Mouse (Mus musculus): Measurements from ENCODE around the gene Gm5089. TPM values are rescaled to one million over a fixed set of nuclear protein-coding genes. Genes with fewer than 3 reads are reported as not detected.
"Not testable (repeated sequence)": the region's sequence is repeated elsewhere in the genome, so short reads cannot be mapped to it uniquely, and the experiment has no call there.

Gene Gm5089
- polyA plus RNA-seq, 1 experiment from 2014 or later = 0.60 TPM

DNA sequence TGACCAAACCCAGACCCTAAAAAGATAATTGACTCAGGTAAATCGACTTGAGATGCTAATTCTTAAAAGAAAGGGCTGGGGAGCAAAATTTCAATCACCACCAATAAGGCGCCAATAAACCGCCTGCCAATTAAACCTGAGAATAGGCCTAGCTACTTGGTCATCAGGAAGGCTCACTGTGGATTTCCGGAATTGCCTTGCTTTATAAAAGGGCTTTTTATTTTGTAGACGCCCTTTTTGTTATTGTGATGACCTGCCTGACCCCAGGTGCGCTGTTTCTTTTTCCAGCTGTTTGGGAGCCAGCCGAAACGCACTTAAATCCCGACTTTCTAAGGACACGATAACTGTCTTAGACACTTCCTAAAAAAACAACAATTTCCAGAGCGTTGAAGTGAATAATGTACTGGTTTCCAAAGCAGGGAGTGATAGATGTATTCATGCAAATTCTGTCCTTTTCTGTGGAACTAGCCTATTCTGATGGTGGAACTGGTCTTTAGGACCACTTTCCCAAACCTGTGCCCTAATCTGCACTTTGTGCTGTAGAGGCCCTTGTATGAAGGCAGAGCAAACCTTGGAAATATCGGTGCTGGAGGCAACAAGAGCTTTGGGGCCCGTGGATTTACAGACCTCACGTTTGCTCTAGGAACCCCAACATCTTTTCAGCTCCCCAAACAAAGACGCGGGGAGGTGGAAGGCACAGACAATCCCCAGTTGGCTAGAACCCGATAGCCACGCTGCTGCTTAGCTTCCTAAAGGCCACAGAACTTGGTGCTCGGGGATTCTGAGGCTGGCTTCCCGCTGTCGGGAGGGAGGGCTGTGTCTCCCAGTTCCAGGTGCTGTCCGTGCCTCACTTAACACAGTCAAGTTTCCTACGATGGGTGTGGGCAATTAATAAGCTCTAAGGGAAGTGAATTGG, 17.3 kb upstream of the Gm5089 start:
- no peak overlapping the region for H3K9ac ChIP-seq (replicated peaks)
- peaks cover 23% of the 10 kb centered on the region for H3K4me1 ChIP-seq
- ATAC-seq (ENCODE audit: low FRiP score) = no peak
- H3K27me3 ChIP-seq (replicated peaks) = peaks cover 81% of the 10 kb centered on the region
- 14% methylated on average over 23 of the region's 23 CpGs for WGBS
- no peak overlapping the region for H3K4me3 ChIP-seq (replicated peaks)
- H3K4me2 ChIP-seq = peak overlapping the region; percentile 35; the same call in 1 of the 2 replicates
- H3K27ac ChIP-seq (replicated peaks) = no peak overlapping the region
- no peaks in the 10 kb centered on the region for H3K9me3 ChIP-seq (replicated peaks)
- no peaks in the 10 kb centered on the region for H3K36me3 ChIP-seq

DNA sequence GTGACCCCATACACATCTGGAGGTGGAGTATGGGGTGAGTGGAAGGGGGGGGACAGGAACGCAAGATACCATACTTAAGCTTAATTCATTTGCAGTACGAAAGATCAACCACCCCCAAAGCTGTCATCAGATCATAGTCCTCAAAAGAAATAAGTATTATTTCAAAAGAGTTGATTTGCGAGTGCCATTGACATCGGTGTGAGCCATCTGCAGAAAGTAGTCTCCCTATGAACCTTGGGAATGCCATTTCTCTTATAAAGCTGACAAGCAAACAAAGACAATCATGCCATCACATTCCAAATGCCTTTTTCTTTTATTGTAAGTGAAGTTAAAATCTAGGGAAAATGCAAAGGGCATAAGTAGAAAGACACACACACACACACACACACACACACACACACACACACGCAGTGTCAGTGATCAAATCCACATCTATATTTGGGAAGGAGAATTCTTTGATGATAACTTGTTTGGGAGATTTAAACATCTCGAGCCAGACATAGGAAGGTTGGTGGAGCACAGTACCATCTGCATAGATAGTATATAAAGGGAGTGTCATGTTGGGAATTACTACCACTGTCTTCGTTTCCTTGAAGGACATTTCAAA, 15.9 kb upstream of the Gm5089 start:
- Histone ChIP-seq H3K27me3 (replicated peaks) (peaks cover 84% of the 10 kb centered on the region), H3K4me2 (no peak overlapping the region)

DNA sequence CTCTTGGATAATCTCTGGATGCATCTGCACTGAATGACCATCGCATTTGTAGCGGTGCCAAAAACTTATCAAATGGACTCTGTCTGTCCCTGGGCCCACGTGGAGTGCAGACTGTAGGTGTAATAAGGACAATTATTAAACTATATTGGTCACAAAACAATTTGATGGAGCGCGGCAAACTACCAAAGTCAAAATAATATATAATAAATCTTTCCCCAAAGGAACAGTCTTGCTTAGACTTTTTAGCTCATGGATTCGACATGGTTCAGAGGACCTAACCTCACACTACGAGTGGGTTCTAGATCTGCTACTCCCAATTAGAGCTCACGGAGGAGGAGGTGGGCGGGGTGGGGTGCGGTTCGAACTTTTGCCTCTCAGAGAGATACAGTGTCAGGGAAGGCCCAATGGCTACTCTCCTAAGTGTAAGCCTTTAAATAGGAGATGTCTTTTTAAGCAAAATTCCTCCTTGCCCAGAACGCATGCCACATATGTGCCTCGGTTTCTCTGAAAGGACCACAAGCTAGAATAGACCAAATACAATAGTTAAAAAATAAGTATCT, 15.1 kb upstream of the Gm5089 start:
- peaks cover 23% of the 10 kb centered on the region for H3K4me1 ChIP-seq
- peaks cover 83% of the 10 kb centered on the region for H3K27me3 ChIP-seq (replicated peaks)
- ATAC-seq (ENCODE audit: low FRiP score) = no peak
- peak overlapping the region; percentile 81 for H3K4me2 ChIP-seq
- no peaks in the 10 kb centered on the region for H3K36me3 ChIP-seq
- peak overlapping the region; percentile 47; the same call in 1 of the 2 replicates for H3K4me3 ChIP-seq (replicated peaks)
- 19% methylated on average over 13 of the region's 13 CpGs for WGBS
- H3K27ac ChIP-seq (replicated peaks) = 0 out of 2 replicates have a peak overlapping the region, but pooled peaks have one; percentile 28
- no peaks in the 10 kb centered on the region for H3K9me3 ChIP-seq (replicated peaks)
- H3K9ac ChIP-seq (replicated peaks) = no peak overlapping the region

More for the DNA sequence above, 15.9 kb upstream of the Gm5089 start:
- peaks cover 23% of the 10 kb centered on the region for H3K4me1 ChIP-seq
- no peaks in the 10 kb centered on the region for H3K9me3 ChIP-seq (replicated peaks)
- H3K9ac ChIP-seq (replicated peaks) = no peak overlapping the region
- WGBS = 27% methylated on average over 7 of the region's 7 CpGs
- H3K27ac ChIP-seq (replicated peaks) = no peak overlapping the region
- ATAC-seq (ENCODE audit: low FRiP score) = no peak
- no peak overlapping the region for H3K4me3 ChIP-seq (replicated peaks)
- no peaks in the 10 kb centered on the region for H3K36me3 ChIP-seq

DNA sequence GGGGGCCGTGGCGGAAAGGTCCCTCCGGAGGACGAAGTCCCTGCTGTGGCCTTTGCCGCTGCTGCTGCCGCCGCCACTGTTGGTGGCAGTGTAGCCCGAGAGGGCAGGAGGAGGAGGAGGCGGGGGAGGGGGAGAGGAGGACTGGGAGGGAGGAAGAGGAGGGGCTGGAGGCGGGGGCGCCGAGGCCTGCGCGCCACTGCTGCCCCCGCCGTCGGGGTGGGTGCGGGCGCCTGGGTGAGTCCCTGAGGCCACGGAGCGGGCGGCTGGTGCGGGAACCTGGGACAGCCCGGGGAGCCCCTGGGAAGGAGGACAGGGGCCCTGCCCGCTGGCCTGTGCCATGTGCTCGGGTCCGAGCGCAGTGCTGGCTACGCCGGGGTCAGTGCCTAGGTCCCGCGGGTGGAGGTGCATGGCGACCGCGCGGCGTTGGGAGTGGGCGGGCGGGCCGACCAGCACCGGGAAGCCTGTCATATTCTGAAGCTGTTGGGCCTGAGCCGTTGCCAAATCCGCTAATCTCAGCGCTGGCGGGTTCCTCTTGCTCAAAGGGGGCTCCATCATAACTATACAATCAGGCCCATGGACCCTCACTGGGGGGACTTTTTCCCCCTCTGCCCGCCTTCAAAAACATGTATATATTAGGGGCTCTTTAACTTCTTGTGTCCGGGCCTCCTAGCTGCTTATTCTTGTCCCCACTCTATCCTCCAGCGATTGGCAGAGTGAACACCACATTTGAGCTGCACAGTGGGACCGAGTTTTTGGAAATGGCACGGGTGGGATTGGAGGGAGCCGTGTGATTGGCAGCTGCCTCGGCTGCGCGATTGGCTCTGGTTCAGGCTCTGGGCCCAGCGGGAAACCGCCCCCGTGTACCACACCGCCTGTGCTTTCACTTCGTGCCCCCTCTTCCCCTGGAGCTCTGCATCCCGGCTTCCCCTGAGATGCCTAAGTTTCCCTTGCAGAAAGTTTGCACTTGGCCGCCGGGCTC, 14.1 kb upstream of the Gm5089 start, which contains the start of gene Zic5:
Gene Zic5 (minus strand): TSS at position 915 of the 979 bp plus-strand sequence.
- peak within 1 kb of the TSS; percentile 81 for H3K4me2 ChIP-seq
- no peaks in the 10 kb centered on the region for H3K9me3 ChIP-seq (replicated peaks)
- H3K9ac ChIP-seq (replicated peaks) = peak within 1 kb of the TSS; percentile 46
- H3K4me3 ChIP-seq (replicated peaks) = peak within 1 kb of the TSS; percentile 47
- peaks cover 82% of the 10 kb centered on the region for H3K27me3 ChIP-seq (replicated peaks)
- H3K27ac ChIP-seq (replicated peaks) = peak within 1 kb of the TSS; percentile 81
- H3K4me1 ChIP-seq = peaks cover 23% of the 10 kb centered on the region
- ATAC-seq (ENCODE audit: low FRiP score) = peak; percentile 72
- no peaks in the 10 kb centered on the region for H3K36me3 ChIP-seq
- 2% methylated on average over 40 of the region's 62 CpGs for WGBS

DNA sequence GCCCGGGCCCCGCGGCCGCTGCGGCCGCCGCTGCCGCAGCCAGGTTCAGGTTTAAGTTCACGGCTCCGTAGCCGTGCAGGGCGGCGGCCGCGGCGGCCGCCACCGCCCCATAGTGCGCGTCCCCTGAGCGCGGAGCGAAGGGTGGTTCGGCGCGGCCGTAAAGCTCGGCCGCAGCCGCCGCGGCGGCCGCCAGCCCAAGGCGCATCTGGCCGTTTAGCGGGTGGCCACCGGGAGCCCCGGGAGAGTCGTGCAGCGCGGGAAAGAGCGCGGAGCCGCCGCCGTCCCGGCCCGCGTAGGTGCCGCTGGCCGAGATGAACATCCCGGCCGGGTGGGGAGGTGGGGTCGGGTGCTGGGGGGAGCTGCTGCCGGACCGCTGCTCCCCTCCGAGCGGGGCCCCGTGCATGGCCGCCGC, 13.4 kb upstream of the Gm5089 start:
- Histone ChIP-seq H3K27me3 (replicated peaks) (peaks cover 79% of the 10 kb centered on the region), H3K27ac (replicated peaks) (peak overlapping the region; percentile 81), H3K4me1 (peaks cover 23% of the 10 kb centered on the region), H3K9ac (replicated peaks) (peak overlapping the region; percentile 46), H3K9me3 (replicated peaks) (no peaks in the 10 kb centered on the region), H3K4me3 (replicated peaks) (peak overlapping the region; percentile 47), H3K4me2 (peak overlapping the region; percentile 81), H3K36me3 (no peaks in the 10 kb centered on the region)
- peak; percentile 15; the same call in 1 of the 2 replicates for ATAC-seq (ENCODE audit: low FRiP score)
- 0% methylated on average over 40 of the region's 62 CpGs for whole genome bisulfite sequencing

DNA sequence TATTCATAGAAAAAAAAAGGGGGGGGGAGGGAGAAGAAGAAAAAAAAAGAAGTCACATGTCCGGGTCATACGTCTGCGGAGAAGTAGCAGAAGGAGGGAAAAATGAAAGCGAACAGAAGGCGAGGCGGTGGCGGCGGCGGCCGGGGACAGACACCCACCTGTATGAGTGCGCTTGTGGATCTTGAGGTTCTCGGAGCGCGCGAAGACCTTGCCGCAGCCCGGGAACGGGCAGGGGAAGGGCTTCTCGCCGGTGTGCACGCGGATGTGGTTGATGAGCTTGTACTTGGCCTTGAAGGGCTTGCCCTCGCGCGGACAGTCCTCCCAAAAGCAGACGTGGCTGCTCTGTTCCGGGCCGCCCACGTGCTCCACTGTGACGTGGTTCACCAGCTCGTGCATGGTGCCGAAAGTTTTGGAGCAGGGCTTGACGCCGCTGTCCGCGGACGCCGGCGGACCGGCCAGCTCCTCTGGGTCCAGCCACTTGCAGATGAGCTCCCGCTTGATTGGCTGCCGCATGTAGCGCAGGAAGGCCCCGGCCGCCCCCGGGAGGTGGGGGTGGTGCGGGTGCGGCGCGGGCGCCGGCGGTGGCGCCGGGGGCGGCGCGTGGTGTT, 12.9 kb upstream of the Gm5089 start:
- not testable (repeated sequence) for H3K9me3 ChIP-seq (replicated peaks); H3K36me3 ChIP-seq
- H3K4me2 ChIP-seq = peak overlapping the region; percentile 81
- peak overlapping the region; percentile 47 for H3K4me3 ChIP-seq (replicated peaks)
- peaks cover 23% of the 10 kb centered on the region for H3K4me1 ChIP-seq
- peak; percentile 55; the same call in 1 of the 2 replicates for ATAC-seq (ENCODE audit: low FRiP score)
- H3K9ac ChIP-seq (replicated peaks) = peak overlapping the region; percentile 46
- peak overlapping the region; percentile 81 for H3K27ac ChIP-seq (replicated peaks)
- H3K27me3 ChIP-seq (replicated peaks) = peaks cover 78% of the 10 kb centered on the region
- under 1% methylated on average over 50 of the region's 58 CpGs for WGBS

DNA sequence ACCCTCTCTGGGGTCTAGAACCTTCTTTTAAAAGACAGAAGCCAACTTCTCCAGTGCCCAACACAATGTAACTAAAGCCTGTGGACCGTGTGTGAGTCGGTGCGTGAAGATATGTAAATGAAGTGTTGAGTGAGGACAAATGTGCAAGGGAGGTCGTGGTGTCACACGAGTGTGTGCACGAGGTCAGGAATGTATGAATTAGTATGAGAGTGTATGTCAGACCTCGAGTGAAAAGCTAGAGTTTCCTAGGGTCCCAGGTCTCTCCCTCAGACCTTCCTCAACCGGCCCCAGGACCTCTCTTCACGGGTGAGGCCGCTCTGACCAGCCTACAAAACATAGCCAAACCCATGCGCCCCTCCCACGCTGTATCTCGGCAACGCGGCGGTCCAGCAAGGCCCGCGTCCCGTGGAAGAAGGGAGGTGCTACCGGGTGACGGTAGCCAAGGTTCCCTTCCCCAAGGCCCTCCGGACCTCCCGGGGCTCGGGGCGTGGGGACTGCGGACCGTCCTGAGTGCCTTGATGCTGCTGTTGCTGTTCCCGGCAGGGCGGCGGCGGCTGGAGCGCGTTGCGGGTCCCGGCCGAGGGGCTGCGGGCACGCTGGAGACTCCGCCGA, 12.3 kb upstream of the Gm5089 start:
- ATAC-seq (ENCODE audit: low FRiP score) = no peak; the same call in 1 of the 2 replicates
- peak overlapping the region; percentile 81 for H3K27ac ChIP-seq (replicated peaks)
- H3K4me3 ChIP-seq (replicated peaks) = peak overlapping the region; percentile 47
- H3K9me3 ChIP-seq (replicated peaks) = no peaks in the 10 kb centered on the region
- H3K9ac ChIP-seq (replicated peaks) = peak overlapping the region; percentile 36
- peaks cover 23% of the 10 kb centered on the region for H3K4me1 ChIP-seq
- under 1% methylated on average over 40 of the region's 40 CpGs for WGBS
- H3K4me2 ChIP-seq = peak overlapping the region; percentile 81
- peaks cover 73% of the 10 kb centered on the region for H3K27me3 ChIP-seq (replicated peaks)
- no peaks in the 10 kb centered on the region for H3K36me3 ChIP-seq

DNA sequence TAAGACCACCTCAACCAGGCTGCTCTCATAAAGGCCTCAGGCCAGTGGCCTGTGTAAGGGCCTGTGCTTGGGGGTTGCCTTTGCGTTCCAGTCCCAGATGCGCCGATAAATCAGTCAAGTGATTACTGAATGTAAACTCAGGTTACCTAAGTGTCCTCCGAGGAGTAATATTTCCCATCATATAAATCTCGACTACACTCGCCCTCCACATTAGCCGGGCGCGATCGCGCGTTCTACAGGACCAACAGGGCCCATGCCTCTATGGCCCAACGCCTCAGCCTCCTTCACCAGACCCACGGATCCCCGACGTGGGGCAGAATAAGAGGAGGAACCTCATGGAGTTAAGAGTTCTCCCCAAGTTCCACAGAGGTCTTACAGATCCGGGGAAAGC, 11.8 kb upstream of the Gm5089 start:
- Histone ChIP-seq H3K9me3 (replicated peaks) (no peaks in the 10 kb centered on the region), H3K27ac (replicated peaks) (peak overlapping the region; percentile 81; the same call in 1 of the 2 replicates), H3K4me3 (replicated peaks) (peak overlapping the region; percentile 47), H3K27me3 (replicated peaks) (peaks cover 69% of the 10 kb centered on the region), H3K4me1 (peaks cover 23% of the 10 kb centered on the region), H3K36me3 (no peaks in the 10 kb centered on the region), H3K4me2 (peak overlapping the region; percentile 81), H3K9ac (replicated peaks) (no peak overlapping the region)
- no peak for ATAC-seq (ENCODE audit: low FRiP score)
- 11% methylated on average over 17 of the region's 17 CpGs for WGBS

DNA sequence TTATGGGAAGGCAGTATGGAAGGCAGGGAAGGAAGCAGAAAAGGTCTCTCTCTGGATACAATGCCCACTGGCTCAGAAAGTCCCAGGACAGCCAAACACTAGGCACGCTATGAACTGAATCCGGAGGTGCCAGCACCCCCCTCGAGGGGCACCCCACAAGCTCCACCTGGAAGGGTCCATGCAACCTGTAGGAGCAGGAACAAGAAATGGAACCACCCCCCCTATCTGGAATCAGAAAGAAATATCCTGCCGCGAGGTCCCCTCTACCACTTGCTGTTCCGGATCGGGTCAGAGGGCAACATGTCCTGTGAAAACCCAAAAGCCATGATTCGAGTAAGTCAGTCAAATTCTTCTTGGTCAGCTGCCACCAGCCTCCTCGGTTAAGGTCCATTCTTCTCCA, 11.1 kb upstream of the Gm5089 start:
- Histone ChIP-seq H3K27ac (replicated peaks) (peak overlapping the region; percentile 41; the same call in 1 of the 2 replicates), H3K9ac (replicated peaks) (peak overlapping the region; percentile 14; the same call in 1 of the 2 replicates), H3K4me2 (peak overlapping the region; percentile 81), H3K36me3 (no peaks in the 10 kb centered on the region), H3K9me3 (replicated peaks) (no peaks in the 10 kb centered on the region), H3K27me3 (replicated peaks) (peaks cover 63% of the 10 kb centered on the region), H3K4me1 (peaks cover 23% of the 10 kb centered on the region), H3K4me3 (replicated peaks) (peak overlapping the region; percentile 47)
- WGBS = 20% methylated on average over 9 of the region's 9 CpGs
- ATAC-seq (ENCODE audit: low FRiP score) = no peak

DNA sequence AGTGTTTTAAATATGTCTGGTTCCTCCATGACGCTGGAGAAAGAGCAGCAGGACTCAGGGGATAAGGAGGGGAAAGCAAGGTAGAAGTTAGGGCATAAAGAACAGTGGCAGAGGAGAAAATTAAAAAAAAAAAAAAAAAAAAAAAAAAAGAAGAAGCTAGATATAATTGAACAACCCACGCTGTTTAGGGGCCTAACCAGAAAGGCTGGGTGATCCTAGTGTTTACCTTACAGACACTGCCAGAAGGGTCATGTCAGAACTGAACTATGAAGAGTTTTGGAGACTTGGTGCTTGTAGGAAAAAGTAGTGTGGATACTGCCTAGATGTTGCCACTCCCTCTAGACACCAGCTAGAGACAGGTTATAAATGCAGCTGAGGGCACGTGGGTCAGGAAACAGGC, 10.6 kb upstream of the Gm5089 start:
- 31% methylated on average over 3 of the region's 3 CpGs for WGBS
- peak overlapping the region; percentile 47 for H3K4me3 ChIP-seq (replicated peaks)
- no peaks in the 10 kb centered on the region for H3K9me3 ChIP-seq (replicated peaks)
- ATAC-seq (ENCODE audit: low FRiP score) = no peak
- H3K36me3 ChIP-seq = no peaks in the 10 kb centered on the region
- H3K27me3 ChIP-seq (replicated peaks) = peaks cover 58% of the 10 kb centered on the region
- H3K27ac ChIP-seq (replicated peaks) = peak overlapping the region; percentile 41; the same call in 1 of the 2 replicates
- peak overlapping the region; percentile 14; the same call in 1 of the 2 replicates for H3K9ac ChIP-seq (replicated peaks)
- H3K4me1 ChIP-seq = peaks cover 23% of the 10 kb centered on the region
- peak overlapping the region; percentile 81 for H3K4me2 ChIP-seq
